ENCODE assay signal across 8 mouse cellular contexts in genomic region chr7:45340066-45340442, GRCm38 (mm10). TPM values are rescaled to one million over a fixed set of nuclear protein-coding genes. Genes with fewer than 3 reads are reported as not detected.
A peak's percentile ranks its signal among the peaks of the same experiment; 100 is the strongest.
DNase-seq lines count a peak whose midpoint lies in the region; ATAC-seq and TF ChIP-seq lines count a peak whose summit lies in the region.

No protein-coding gene starts in this region.

- ATAC-seq in kidney, embryonic 15.5 days (replicated peaks; ENCODE audit: low FRiP score), result no peak
- ATAC-seq in embryonic facial prominence, embryonic 12.5 days (ENCODE audit: insufficient number of reproducible peaks, insufficient read depth, low FRiP score, low TSS enrichment), result no peak
- no peak for ATAC-seq in intestine, embryonic 14.5 days (replicated peaks; ENCODE audit: low FRiP score, low TSS enrichment, low read depth)
- ATAC-seq in midbrain, postnatal 0 days (ENCODE audit: low FRiP score), result 0 out of 2 replicates have a peak, but pooled peaks have one; percentile 0

- no peaks in the 10 kb centered on the region for H3K36me3 ChIP-seq in kidney, embryonic 15.5 days
- H3K36me3 ChIP-seq in embryonic facial prominence, embryonic 12.5 days, result no peaks in the 10 kb centered on the region
- H3K36me3 ChIP-seq in intestine, embryonic 14.5 days (ENCODE audit: control insufficient read depth, insufficient read depth, low read length), result no peaks in the 10 kb centered on the region
- H3K36me3 ChIP-seq in midbrain, postnatal 0 days (ENCODE audit: insufficient read depth, low read length), result peaks cover 20% of the 10 kb centered on the region

- DNase-seq in kidney, postnatal 4 days, result no peak
- DNase-seq in intestine, embryonic 14.5 days (ENCODE audit: low spot score), result no peak
- no peak for DNase-seq in midbrain, postnatal 0 days (ENCODE audit: low spot score)
- DNase-seq in natural killer cell, adult 2 months (ENCODE audit: low spot score in 2 of 2), result no peak
- DNase-seq in urinary bladder, postnatal 4 days (ENCODE audit: low spot score in 2 of 2), result no peak
- no peak for DNase-seq in layer of hippocampus, adult 18-20 months (ENCODE audit: low spot score in 2 of 2)

- no peaks in the 10 kb centered on the region for H3K9me3 ChIP-seq in kidney, embryonic 15.5 days (replicated peaks)
- no peaks in the 10 kb centered on the region for H3K9me3 ChIP-seq in embryonic facial prominence, embryonic 12.5 days
- no peaks in the 10 kb centered on the region for H3K9me3 ChIP-seq in intestine, embryonic 14.5 days (ENCODE audit: control insufficient read depth, low read length)
- H3K9me3 ChIP-seq in midbrain, postnatal 0 days (ENCODE audit: low read length), result no peaks in the 10 kb centered on the region

- WGBS in kidney, embryonic 15.5 days, result 2% methylated on average over 11 of the region's 11 CpGs
- 1% methylated on average over 11 of the region's 11 CpGs for WGBS in embryonic facial prominence, embryonic 12.5 days
- 1% methylated on average over 11 of the region's 11 CpGs for WGBS in intestine, embryonic 14.5 days
- WGBS in midbrain, postnatal 0 days, result 15% methylated on average over 11 of the region's 11 CpGs

- H3K4me3 ChIP-seq in kidney, embryonic 15.5 days (replicated peaks), result peak overlapping the region; percentile 59
- peak overlapping the region; percentile 52 for H3K4me3 ChIP-seq in embryonic facial prominence, embryonic 12.5 days
- H3K4me3 ChIP-seq in intestine, embryonic 14.5 days (ENCODE audit: low read depth, low read length), result peak overlapping the region; percentile 40
- peak overlapping the region; percentile 32; the same call in 1 of the 2 replicates for H3K4me3 ChIP-seq in midbrain, postnatal 0 days (ENCODE audit: low read depth, low read length)

- H3K4me2 ChIP-seq in kidney, embryonic 15.5 days, result peak overlapping the region; percentile 86
- H3K4me2 ChIP-seq in embryonic facial prominence, embryonic 12.5 days (replicated peaks), result peak overlapping the region; percentile 93
- peak overlapping the region; percentile 76 for H3K4me2 ChIP-seq in intestine, embryonic 14.5 days (ENCODE audit: low read length)
- peak overlapping the region; percentile 54 for H3K4me2 ChIP-seq in midbrain, postnatal 0 days (ENCODE audit: low read depth, low read length, poor library complexity, severe bottlenecking)

- H3K4me1 ChIP-seq in kidney, embryonic 15.5 days, result peaks cover 52% of the 10 kb centered on the region
- H3K4me1 ChIP-seq in embryonic facial prominence, embryonic 12.5 days, result peaks cover 36% of the 10 kb centered on the region
- peaks cover 31% of the 10 kb centered on the region for H3K4me1 ChIP-seq in intestine, embryonic 14.5 days (replicated peaks; ENCODE audit: control insufficient read depth, insufficient read depth, low read length)
- peaks cover 4% of the 10 kb centered on the region; the same call in 1 of the 2 replicates for H3K4me1 ChIP-seq in midbrain, postnatal 0 days (ENCODE audit: insufficient read depth, low read length)

- TF ChIP-seq CTCF in midbrain, postnatal 0 days (IDR thresholded peaks at IDR 0.05), result no peak

- peaks cover 3% of the 10 kb centered on the region; the same call in 1 of the 2 replicates for H3K27me3 ChIP-seq in kidney, embryonic 15.5 days
- H3K27me3 ChIP-seq in embryonic facial prominence, embryonic 12.5 days, result no peaks in the 10 kb centered on the region; the same call in 1 of the 2 replicates
- H3K27me3 ChIP-seq in intestine, embryonic 14.5 days (replicated peaks; ENCODE audit: control insufficient read depth, insufficient read depth, low read length), result no peaks in the 10 kb centered on the region
- H3K27me3 ChIP-seq in midbrain, postnatal 0 days (ENCODE audit: insufficient read depth, low read length), result no peaks in the 10 kb centered on the region

- peak overlapping the region; percentile 64; the same call in 1 of the 2 replicates for H3K9ac ChIP-seq in kidney, embryonic 15.5 days
- peak overlapping the region; percentile 63 for H3K9ac ChIP-seq in embryonic facial prominence, embryonic 12.5 days
- H3K9ac ChIP-seq in intestine, embryonic 14.5 days (ENCODE audit: low read length), result peak overlapping the region; percentile 42
- 0 out of 2 replicates have a peak overlapping the region, but pooled peaks have one; percentile 8 for H3K9ac ChIP-seq in midbrain, postnatal 0 days (replicated peaks; ENCODE audit: low read length, poor library complexity, severe bottlenecking)

- peak overlapping the region; percentile 80 for H3K27ac ChIP-seq in kidney, embryonic 15.5 days
- peak overlapping the region; percentile 50 for H3K27ac ChIP-seq in embryonic facial prominence, embryonic 12.5 days
- H3K27ac ChIP-seq in intestine, embryonic 14.5 days (ENCODE audit: low read depth), result no peak overlapping the region
- H3K27ac ChIP-seq in midbrain, postnatal 0 days (ENCODE audit: low read depth, low read length), result no peak overlapping the region

RNA-seq across cellular contexts. Expression of gene Hrc, which starts 5.0 kb away (rescaled TPM):
- polyA plus RNA-seq in kidney, embryonic 15.5 days (2015; fragmentation: Nextera tagmentation; extraction: Ambion mirVana), result 2.1 and 2.5 TPM in 2 replicates
- 0.81 and 1.5 TPM in 2 replicates for polyA plus RNA-seq in embryonic facial prominence, embryonic 12.5 days (2016; fragmentation: Nextera tagmentation; extraction: Ambion mirVana)
- 0.58 and 0.63 TPM in 2 replicates for polyA plus RNA-seq in intestine, embryonic 14.5 days (2014; fragmentation: Nextera tagmentation; extraction: Ambion mirVana)
- 0.33 TPM in 1 of 2 replicates, not detected in the other for total RNA-seq in midbrain, postnatal 0 days (2014; rRNA removed)
- 0.26 and 0.49 TPM in 2 replicates for polyA plus RNA-seq in midbrain, postnatal 0 days (2015; fragmentation: Nextera tagmentation; extraction: Ambion mirVana)
- total RNA-seq in layer of hippocampus, adult 18-20 months (2021), result under 1 TPM; 0.17 to 0.18 TPM

RNA-seq across cellular contexts. Expression of gene Trpm4, which starts 6.5 kb away (rescaled TPM):
- 17.4 and 19.0 TPM in 2 replicates for polyA plus RNA-seq in kidney, embryonic 15.5 days (2015; fragmentation: Nextera tagmentation; extraction: Ambion mirVana)
- polyA plus RNA-seq in embryonic facial prominence, embryonic 12.5 days (2016; fragmentation: Nextera tagmentation; extraction: Ambion mirVana), result 16.1 and 18.5 TPM in 2 replicates
- 18.7 and 21.3 TPM in 2 replicates for polyA plus RNA-seq in intestine, embryonic 14.5 days (2014; fragmentation: Nextera tagmentation; extraction: Ambion mirVana)
- total RNA-seq in midbrain, postnatal 0 days (2014; rRNA removed), result 22.6 and 35.4 TPM in 2 replicates
- 10.4 and 10.7 TPM in 2 replicates for polyA plus RNA-seq in midbrain, postnatal 0 days (2015; fragmentation: Nextera tagmentation; extraction: Ambion mirVana)
- total RNA-seq in layer of hippocampus, adult 18-20 months (2021), result 10 to 100 TPM in 1 of 2 experiments, 1 to 10 TPM in 1; 9.7 to 16.2 TPM

RNA-seq across cellular contexts. Expression of gene Ppfia3, which starts 26.8 kb away (rescaled TPM):
- polyA plus RNA-seq in kidney, embryonic 15.5 days (2015; fragmentation: Nextera tagmentation; extraction: Ambion mirVana), result 6.7 and 7.5 TPM in 2 replicates
- polyA plus RNA-seq in embryonic facial prominence, embryonic 12.5 days (2016; fragmentation: Nextera tagmentation; extraction: Ambion mirVana), result 8.8 and 9.2 TPM in 2 replicates
- polyA plus RNA-seq in intestine, embryonic 14.5 days (2014; fragmentation: Nextera tagmentation; extraction: Ambion mirVana), result 5.5 and 5.8 TPM in 2 replicates
- 87.4 and 104 TPM in 2 replicates for total RNA-seq in midbrain, postnatal 0 days (2014; rRNA removed)
- 28.9 and 31.6 TPM in 2 replicates for polyA plus RNA-seq in midbrain, postnatal 0 days (2015; fragmentation: Nextera tagmentation; extraction: Ambion mirVana)
- 100 to 1,000 TPM; 132 to 139 TPM for total RNA-seq in layer of hippocampus, adult 18-20 months (2021)

RNA-seq across cellular contexts. Expression of gene Lin7b, which starts 30.3 kb away (rescaled TPM):
- 0.41 and 0.96 TPM in 2 replicates for polyA plus RNA-seq in kidney, embryonic 15.5 days (2015; fragmentation: Nextera tagmentation; extraction: Ambion mirVana)
- 1.2 and 1.9 TPM in 2 replicates for polyA plus RNA-seq in embryonic facial prominence, embryonic 12.5 days (2016; fragmentation: Nextera tagmentation; extraction: Ambion mirVana)
- polyA plus RNA-seq in intestine, embryonic 14.5 days (2014; fragmentation: Nextera tagmentation; extraction: Ambion mirVana), result 3.0 and 3.2 TPM in 2 replicates
- 68.6 and 96.6 TPM in 2 replicates for total RNA-seq in midbrain, postnatal 0 days (2014; rRNA removed)
- 59.9 and 70.3 TPM in 2 replicates for polyA plus RNA-seq in midbrain, postnatal 0 days (2015; fragmentation: Nextera tagmentation; extraction: Ambion mirVana)
- total RNA-seq in layer of hippocampus, adult 18-20 months (2021), result 100 to 1,000 TPM; 134 to 144 TPM

RNA-seq across cellular contexts. Expression of gene Snrnp70, which starts 55.5 kb away (rescaled TPM):
- 225 and 242 TPM in 2 replicates for polyA plus RNA-seq in kidney, embryonic 15.5 days (2015; fragmentation: Nextera tagmentation; extraction: Ambion mirVana)
- 323 and 338 TPM in 2 replicates for polyA plus RNA-seq in embryonic facial prominence, embryonic 12.5 days (2016; fragmentation: Nextera tagmentation; extraction: Ambion mirVana)
- 77.1 and 86.0 TPM in 2 replicates for polyA plus RNA-seq in intestine, embryonic 14.5 days (2014; fragmentation: Nextera tagmentation; extraction: Ambion mirVana)
- total RNA-seq in midbrain, postnatal 0 days (2014; rRNA removed), result 249 and 258 TPM in 2 replicates
- polyA plus RNA-seq in midbrain, postnatal 0 days (2015; fragmentation: Nextera tagmentation; extraction: Ambion mirVana), result 108 and 131 TPM in 2 replicates
- total RNA-seq in layer of hippocampus, adult 18-20 months (2021), result 100 to 1,000 TPM; 364 to 405 TPM

Comparison
In these comparisons a context has a peak if more than half of its experiments do, and no peak if none do; other contexts are left out.
1. H3K27ac ChIP-seq: peak in kidney, embryonic 15.5 days (single experiment) and embryonic facial prominence, embryonic 12.5 days (single experiment); none in intestine, embryonic 14.5 days (single experiment) and midbrain, postnatal 0 days (single experiment).
2. H3K9ac ChIP-seq: peak in every context shown above with its lines; median percentile 64 in kidney, embryonic 15.5 days; 63 in embryonic facial prominence, embryonic 12.5 days; 42 in intestine, embryonic 14.5 days; 8 in midbrain, postnatal 0 days.
3. Peak in every context shown above with its lines, with median percentiles within 50 percentile points of each other: H3K4me2 ChIP-seq and H3K4me3 ChIP-seq.